Mouse (Mus musculus): ENCODE measurements around the gene Ebf1.

Gene Ebf1

GRCm38 (mm10) chr11:44619131-44619886 is 2.2 kb downstream of the Ebf1 start:
- DNase-seq: peak in 1 of 2 experiments; percentile 32

DNA sequence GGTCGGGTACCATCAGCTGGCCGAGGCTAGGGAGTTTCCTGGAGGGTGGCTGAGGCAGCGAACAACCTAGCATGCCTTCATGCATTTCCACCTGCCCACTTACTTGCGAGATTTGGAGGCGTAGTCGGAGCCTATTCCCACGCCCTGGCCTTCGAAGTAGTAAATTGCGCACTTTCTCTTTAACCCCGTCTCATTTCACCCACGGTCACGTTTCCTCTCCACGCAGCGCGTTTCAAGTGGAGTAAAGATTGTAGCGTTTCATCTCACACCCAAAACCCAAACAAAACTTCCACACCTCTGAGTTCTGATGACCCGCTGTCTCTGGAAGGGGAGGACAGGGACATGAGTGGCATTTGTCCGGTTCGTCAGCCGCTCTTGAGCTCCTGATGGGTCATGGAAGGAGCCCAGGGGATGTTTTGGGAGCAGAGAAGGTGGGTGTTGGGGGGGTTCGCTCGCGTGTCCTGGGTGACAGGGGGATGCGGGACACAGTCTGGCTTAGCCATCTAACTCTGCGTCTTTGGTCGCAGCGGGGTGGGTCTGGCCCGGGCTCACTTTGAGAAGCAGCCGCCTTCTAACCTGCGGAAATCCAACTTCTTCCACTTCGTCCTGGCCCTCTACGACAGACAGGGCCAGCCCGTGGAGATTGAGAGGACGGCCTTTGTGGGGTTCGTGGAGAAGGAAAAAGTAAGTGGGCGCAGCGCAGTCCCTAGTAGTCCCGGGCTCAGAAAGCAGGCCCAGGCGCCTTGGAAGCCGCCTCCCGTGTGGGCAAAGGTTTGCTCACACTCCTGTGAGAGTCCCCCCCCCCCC is 3.0 kb downstream of the Ebf1 start:
- DNase-seq: peak; percentile 41 to 52

DNA sequence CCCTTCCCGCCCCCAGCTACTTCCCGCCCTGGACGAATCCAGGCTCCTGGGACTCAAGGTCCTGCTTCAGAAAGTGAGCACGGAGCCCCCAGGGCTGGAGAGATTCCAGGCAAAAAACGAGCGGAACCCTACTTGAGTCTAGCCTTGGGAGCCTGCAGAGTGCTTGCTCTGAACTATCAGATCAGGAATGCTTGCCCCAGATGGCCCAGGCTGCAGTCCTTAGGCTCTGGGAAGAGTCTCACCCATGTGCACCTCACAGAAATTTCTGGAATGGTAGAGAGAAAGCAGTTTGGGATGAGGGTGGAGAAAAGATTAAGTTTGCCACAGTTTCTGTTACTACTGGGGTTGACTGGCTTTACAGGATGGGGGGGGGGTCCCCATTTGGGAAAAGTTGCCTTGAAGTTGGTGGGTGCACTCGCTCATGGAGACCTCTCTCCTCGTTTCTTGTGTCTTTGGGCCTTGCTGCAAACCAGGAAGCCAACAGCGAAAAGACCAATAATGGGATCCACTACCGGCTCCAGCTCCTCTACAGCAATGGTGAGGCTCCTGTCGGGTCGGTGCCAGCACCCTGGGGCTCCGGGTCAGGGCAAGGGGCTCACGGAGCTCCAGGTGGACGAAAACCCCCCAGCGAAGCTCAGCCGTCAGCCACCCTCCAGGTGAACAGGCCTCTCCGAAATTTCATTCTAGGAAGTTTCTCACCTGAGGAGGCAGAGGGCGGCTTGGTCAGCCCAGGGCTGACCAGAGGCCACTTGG is 3.8 kb downstream of the Ebf1 start:
- DNase-seq: peak; percentile 25 to 35

GRCm38 (mm10) chr11:44621615-44622014 is 4.5 kb downstream of the Ebf1 start:
- DNase-seq: no peak

- DNase-seq: peak; percentile 43 to 59
Measured at GRCm38 (mm10) chr11:44622023-44622731, 5.1 kb downstream of the Ebf1 start.

- DNase-seq: no peak
Measured at GRCm38 (mm10) chr11:44624564-44624963, 7.4 kb downstream of the Ebf1 start.

- DNase-seq: no peak
Measured at GRCm38 (mm10) chr11:44626065-44626464, 8.9 kb downstream of the Ebf1 start.

DNA sequence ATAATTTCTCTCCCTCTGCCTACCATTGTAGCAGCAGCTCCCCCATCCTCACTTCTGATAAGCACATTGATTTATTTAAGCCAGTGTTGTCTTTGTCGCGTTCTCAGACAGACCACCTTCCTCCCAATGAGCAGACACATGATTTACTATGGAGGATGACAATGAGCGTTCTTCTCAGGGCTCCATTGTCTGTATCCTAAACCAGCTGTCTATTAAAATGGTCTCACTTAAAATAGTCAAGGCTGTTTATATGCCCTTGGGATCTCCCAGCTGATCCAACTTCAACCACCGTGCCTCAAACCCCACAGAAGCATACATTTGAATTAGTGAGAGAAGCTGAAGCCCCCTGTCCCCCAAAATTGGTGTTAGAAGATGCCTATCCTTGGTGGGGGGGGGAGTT is 11.3 kb downstream of the Ebf1 start:
- no peak for DNase-seq

GRCm38 (mm10) chr11:44632064-44632968 is 15.2 kb downstream of the Ebf1 start:
- no peak for DNase-seq

GRCm38 (mm10) chr11:44633001-44633693 is 16.0 kb downstream of the Ebf1 start:
- DNase-seq: no peak

DNA sequence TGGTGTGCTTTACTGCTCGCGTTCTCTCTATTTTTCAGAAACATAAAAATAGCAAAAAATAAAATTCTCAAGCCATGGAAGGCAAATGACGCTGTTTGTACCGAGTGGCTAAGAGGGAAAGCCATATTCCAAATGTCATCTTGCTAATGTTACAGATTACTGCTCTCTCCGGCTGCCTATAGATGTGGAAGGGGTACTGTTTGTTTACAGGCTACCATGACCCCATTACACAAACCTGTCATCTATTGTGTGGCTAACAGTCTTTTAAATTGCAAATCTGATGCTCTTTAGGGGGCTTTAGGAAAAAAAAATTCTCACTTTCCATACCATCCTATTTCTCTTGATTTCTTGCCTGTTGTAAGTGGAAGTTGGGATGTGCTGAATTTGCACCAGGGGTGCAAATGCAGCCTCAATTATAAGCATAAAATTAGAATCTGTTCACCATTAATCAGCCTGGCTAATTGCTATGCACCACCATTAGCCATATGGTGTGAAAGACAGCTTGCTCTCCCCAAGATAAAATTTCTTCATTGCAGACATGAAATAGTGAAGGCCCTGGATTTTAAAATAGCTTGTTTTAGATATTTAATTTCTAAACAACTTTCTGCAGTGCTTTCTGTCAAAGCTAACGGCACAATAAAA is 17.6 kb downstream of the Ebf1 start:
- no peak for DNase-seq

- DNase-seq: no peak
Measured at GRCm38 (mm10) chr11:44636241-44636640, 19.1 kb downstream of the Ebf1 start.

DNA sequence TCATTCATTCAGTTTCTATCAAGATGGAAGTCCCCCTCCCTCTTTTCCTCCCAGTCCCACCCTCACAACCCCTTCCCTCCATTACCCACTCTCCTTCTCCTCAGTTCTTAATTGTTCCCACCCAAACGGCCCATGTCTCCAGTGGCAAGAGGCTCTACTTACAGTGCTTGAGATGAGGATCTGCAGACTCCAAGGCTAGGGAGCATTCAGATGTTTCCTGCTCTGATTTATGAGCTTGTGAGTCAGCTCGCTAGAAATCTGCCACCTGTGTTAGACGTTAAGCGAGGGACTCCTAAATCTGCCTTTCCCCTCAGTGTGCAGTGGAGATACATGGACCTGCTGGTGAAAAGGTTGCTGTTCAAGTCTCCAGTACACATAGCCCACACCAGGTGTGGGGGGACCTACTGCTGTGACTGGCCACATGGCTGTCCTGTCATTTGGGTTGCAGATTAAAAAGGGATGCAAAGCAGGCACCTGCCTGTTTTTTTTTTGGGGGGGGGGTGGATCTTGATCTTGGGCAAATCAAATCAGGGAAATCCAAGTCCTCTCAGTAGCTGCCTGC is 21.2 kb downstream of the Ebf1 start:
- no peak for DNase-seq

- DNase-seq: peak in 1 of 2 experiments; percentile 29
Measured at GRCm38 (mm10) chr11:44641496-44641895, 24.4 kb downstream of the Ebf1 start.

GRCm38 (mm10) chr11:44654340-44655019 is 37.4 kb downstream of the Ebf1 start:
- DNase-seq: no peak

GRCm38 (mm10) chr11:44655468-44655867 is 38.4 kb downstream of the Ebf1 start:
- DNase-seq: no peak

- DNase-seq: no peak
Measured at GRCm38 (mm10) chr11:44656916-44657315, 39.8 kb downstream of the Ebf1 start.

DNA sequence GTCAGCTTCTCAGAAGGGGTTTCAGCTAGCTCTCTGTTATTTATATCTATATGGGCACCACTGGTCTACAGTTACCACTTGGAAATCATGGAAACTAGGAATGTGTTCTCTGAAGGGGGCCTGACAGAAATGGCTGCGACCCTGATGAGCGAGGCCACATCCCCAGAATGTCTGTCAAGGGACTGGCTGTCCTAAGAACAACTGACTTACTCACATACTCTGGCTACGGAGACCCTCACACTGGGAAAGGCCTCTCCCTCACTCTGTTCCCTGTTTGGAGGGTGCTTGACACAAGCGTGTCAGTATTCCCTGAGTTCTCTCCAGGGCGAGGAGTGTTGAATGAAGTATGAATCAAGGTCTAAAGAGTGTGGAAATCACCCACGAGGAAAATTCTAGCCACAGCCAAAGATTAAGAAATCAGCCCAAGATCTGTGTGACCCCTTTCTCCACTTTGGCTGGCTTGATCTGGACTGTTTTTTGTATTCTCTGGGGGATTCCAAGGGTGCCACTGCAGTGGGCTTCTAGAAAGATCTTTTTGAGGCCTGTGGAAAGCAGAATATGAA is 40.8 kb downstream of the Ebf1 start:
- DNase-seq: no peak

DNA sequence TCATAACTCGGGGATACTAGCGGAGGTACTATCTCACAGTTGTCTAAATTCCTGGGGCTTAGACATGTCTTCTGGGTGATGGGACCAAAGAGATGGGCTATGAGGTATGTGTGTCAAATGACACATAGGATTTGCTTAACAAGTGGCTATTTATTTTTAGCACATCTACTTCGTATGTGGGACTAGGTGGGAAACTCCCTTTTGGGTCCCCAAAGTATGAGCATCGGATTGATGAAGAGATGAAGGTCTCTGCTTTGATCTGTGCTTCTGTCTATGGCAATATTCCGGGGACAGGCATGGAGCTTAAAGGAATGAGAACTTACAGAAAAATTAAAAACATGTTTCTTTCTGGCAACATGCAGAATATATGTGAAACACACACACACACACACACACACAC is 44.8 kb downstream of the Ebf1 start:
- DNase-seq: no peak

Measured in kidney, postnatal 4 days (tissue).